Mouse (Mus musculus): ENCODE data around the gene Hps4. TPM values are rescaled to one million over a fixed set of nuclear protein-coding genes. Genes with fewer than 3 reads are reported as not detected.

Hps4 gene
- polyA plus RNA-seq, 1 experiment from 2014 or later, result 15.3 TPM

- ATAC-seq (ENCODE audit: low FRiP score, low TSS enrichment), result no peak
- Histone ChIP-seq H3K9ac (ENCODE audit: low read length) (no peak overlapping the region), H3K4me1 (replicated peaks; ENCODE audit: control insufficient read depth, insufficient read depth) (no peaks in the 10 kb centered on the region), H3K9me3 (ENCODE audit: control insufficient read depth, low read length) (no peaks in the 10 kb centered on the region), H3K4me2 (replicated peaks; ENCODE audit: low read depth) (no peak overlapping the region), H3K4me3 (ENCODE audit: low read depth, low read length) (no peak overlapping the region), H3K27ac (replicated peaks) (no peak overlapping the region), H3K27me3 (ENCODE audit: control insufficient read depth, insufficient read depth, low read length) (no peaks in the 10 kb centered on the region), H3K36me3 (ENCODE audit: control insufficient read depth, insufficient read depth, low read length) (peaks cover 49% of the 10 kb centered on the region)
- 18% methylated on average over 2 of the region's 2 CpGs for WGBS
- no peak for TF ChIP-seq EP300 (optimal IDR thresholded peaks at IDR 0.05)
- TF ChIP-seq CTCF (IDR thresholded peaks at IDR 0.05; ENCODE audit: low read depth), result peak; percentile 81
- DNase-seq (ENCODE audit: low spot score), result peak; percentile 68
These were observed 7.4 kb upstream of the Hps4 start for GRCm38 (mm10) chr5:112335473-112335872.

DNA sequence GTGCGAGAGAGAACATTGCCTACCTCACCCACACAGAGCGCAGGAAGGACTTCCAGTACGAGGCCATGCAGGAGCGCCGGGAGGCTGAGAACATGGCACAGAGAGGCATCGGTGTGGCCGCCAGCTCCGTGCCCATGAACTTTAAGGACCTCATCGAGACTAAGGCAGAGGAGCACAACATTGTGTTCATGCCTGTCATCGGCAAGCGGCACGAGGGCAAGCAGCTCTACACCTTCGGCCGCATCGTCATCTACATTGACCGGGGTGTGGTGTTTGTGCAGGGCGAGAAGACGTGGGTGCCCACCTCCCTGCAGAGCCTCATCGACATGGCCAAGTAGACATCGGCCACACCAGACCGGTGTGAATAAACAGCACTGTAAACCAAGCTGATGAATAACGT lies 5.9 kb upstream of the Hps4 start:
- TF ChIP-seq CTCF (IDR thresholded peaks at IDR 0.05; ENCODE audit: low read depth) (no peak), EP300 (optimal IDR thresholded peaks at IDR 0.05) (no peak)
- ATAC-seq (ENCODE audit: low FRiP score, low TSS enrichment) (no peak), DNase-seq (ENCODE audit: low spot score) (no peak)
- Histone ChIP-seq H3K27me3 (ENCODE audit: control insufficient read depth, insufficient read depth, low read length) (no peaks in the 10 kb centered on the region), H3K36me3 (ENCODE audit: control insufficient read depth, insufficient read depth, low read length) (peaks cover 38% of the 10 kb centered on the region), H3K9ac (ENCODE audit: low read length) (no peak overlapping the region), H3K4me3 (ENCODE audit: low read depth, low read length) (no peak overlapping the region), H3K4me2 (replicated peaks; ENCODE audit: low read depth) (no peak overlapping the region), H3K27ac (replicated peaks) (no peak overlapping the region), H3K9me3 (ENCODE audit: control insufficient read depth, low read length) (no peaks in the 10 kb centered on the region), H3K4me1 (replicated peaks; ENCODE audit: control insufficient read depth, insufficient read depth) (no peaks in the 10 kb centered on the region)
- WGBS, result 91% methylated on average over 22 of the region's 22 CpGs

DNA sequence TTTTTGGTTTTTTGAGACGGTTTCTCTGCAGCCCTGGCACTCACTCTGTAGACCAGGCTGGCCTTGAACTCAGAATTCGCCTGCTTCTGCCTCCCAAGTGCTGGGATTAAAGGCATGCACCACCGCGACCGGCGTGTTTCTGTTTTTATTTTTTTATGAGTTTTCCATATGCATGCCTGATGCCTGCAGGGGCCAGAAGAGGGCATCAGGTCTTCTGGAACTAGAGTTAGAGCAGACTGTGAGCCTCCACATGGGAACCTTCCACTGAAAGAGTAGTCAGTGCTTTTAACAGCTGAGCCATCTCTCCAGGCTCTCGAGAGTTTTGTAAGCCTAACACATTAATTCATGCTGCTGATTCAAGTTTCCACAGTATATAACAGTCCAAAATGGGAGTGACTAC lies 3.7 kb upstream of the Hps4 start:
- no peak overlapping the region for H3K4me2 ChIP-seq (replicated peaks; ENCODE audit: low read depth)
- no peaks in the 10 kb centered on the region for H3K27me3 ChIP-seq (ENCODE audit: control insufficient read depth, insufficient read depth, low read length)
- DNase-seq (ENCODE audit: low spot score) (no peak), ATAC-seq (ENCODE audit: low FRiP score, low TSS enrichment) (no peak)
- H3K9ac ChIP-seq (ENCODE audit: low read length), result no peak overlapping the region
- H3K36me3 ChIP-seq (ENCODE audit: control insufficient read depth, insufficient read depth, low read length), result peaks cover 21% of the 10 kb centered on the region
- no peak overlapping the region for H3K4me3 ChIP-seq (ENCODE audit: low read depth, low read length)
- 61% methylated on average over 7 of the region's 7 CpGs for WGBS
- H3K9me3 ChIP-seq (ENCODE audit: control insufficient read depth, low read length), result no peaks in the 10 kb centered on the region
- no peak overlapping the region for H3K27ac ChIP-seq (replicated peaks)
- TF ChIP-seq EP300 (optimal IDR thresholded peaks at IDR 0.05), result no peak
- TF ChIP-seq CTCF (IDR thresholded peaks at IDR 0.05; ENCODE audit: low read depth), result peak; percentile 32
- H3K4me1 ChIP-seq (replicated peaks; ENCODE audit: control insufficient read depth, insufficient read depth), result no peaks in the 10 kb centered on the region; the same call in 1 of the 2 replicates

DNA sequence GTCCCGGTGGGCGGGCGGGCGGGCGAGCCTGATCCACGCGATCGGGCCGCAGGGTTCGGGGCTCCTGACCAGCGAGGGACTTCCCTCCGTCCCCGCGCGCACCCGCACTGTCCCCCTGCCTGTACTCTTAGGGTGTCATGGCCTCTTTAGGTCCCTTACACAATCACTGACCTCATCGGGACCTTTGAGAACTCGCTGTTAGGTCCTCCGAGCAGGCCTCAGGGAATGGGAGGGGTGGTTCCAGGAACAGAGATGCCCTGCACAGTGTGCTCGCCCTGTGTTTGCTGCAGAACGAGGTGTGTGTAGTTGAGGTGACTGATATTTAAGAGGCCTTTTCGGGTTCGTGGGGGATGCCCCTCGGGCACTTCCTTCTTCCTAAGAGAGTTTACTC lies 317 bp downstream of the Hps4 start:
- WGBS, result 0% methylated on average over 24 of the region's 24 CpGs
- Histone ChIP-seq H3K9me3 (ENCODE audit: control insufficient read depth, low read length) (no peaks in the 10 kb centered on the region), H3K9ac (ENCODE audit: low read length) (peak overlapping the region; percentile 87), H3K36me3 (ENCODE audit: control insufficient read depth, insufficient read depth, low read length) (peaks cover 13% of the 10 kb centered on the region; the same call in 1 of the 2 replicates), H3K27ac (replicated peaks) (peak overlapping the region; percentile 87), H3K27me3 (ENCODE audit: control insufficient read depth, insufficient read depth, low read length) (no peaks in the 10 kb centered on the region), H3K4me1 (replicated peaks; ENCODE audit: control insufficient read depth, insufficient read depth) (no peaks in the 10 kb centered on the region; the same call in 1 of the 2 replicates), H3K4me2 (replicated peaks; ENCODE audit: low read depth) (peak overlapping the region; percentile 71), H3K4me3 (ENCODE audit: low read depth, low read length) (peak overlapping the region; percentile 95)
- ATAC-seq (ENCODE audit: low FRiP score, low TSS enrichment) (peak; percentile 78), DNase-seq (ENCODE audit: low spot score) (peak; percentile 69)
- no peak for TF ChIP-seq EP300 (optimal IDR thresholded peaks at IDR 0.05)

DNA sequence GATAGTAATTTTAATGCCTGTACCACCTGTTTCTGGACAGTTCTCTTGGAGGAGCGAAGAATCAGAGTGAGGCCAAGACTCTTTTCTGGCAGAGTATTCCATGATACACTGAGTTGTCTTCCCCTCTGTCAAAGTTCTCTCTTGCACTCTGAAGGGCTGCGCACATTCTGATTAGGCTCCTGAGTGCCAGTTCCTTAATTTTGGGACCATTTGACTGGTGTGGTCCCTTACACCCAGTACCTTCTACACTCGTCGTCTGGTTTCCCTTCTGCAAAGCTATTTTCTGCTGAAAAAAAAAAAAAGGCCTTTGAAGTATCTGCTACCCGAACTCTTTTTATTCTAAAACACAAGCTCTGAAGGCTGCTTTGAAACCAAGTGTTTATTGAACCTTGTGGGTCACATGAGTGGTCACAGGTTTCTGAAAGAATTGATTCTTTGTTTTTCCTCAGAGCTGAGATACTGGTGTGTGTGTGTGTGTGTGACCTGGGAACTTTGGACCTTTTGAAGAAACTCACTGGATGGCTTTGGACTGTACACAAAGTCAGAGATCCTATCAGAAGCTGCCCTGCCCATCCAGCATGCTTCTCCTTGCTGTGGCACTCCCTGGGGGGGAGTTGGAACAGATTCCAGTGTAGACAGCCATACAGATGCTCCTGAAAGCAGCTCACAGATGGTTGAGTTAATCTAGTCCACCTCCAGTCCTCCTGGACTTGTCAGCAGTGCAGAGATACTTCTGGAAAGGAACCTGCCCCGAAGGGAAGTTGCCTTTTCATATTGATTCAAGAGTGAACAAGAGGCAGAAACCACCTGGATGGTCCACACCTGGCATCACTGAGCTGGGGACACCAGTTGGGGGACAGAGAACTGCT lies 1.4 kb downstream of the Hps4 start:
- DNase-seq (ENCODE audit: low spot score) (peak; percentile 68), ATAC-seq (ENCODE audit: low FRiP score, low TSS enrichment) (peak; percentile 79)
- no peak overlapping the region for H3K9ac ChIP-seq (ENCODE audit: low read length)
- no peaks in the 10 kb centered on the region for H3K9me3 ChIP-seq (ENCODE audit: control insufficient read depth, low read length)
- peaks cover 9% of the 10 kb centered on the region; the same call in 1 of the 2 replicates for H3K36me3 ChIP-seq (ENCODE audit: control insufficient read depth, insufficient read depth, low read length)
- H3K4me2 ChIP-seq (replicated peaks; ENCODE audit: low read depth), result no peak overlapping the region
- H3K4me3 ChIP-seq (ENCODE audit: low read depth, low read length), result no peak overlapping the region
- no peaks in the 10 kb centered on the region for H3K27me3 ChIP-seq (ENCODE audit: control insufficient read depth, insufficient read depth, low read length)
- TF ChIP-seq EP300 (optimal IDR thresholded peaks at IDR 0.05) (no peak), CTCF (IDR thresholded peaks at IDR 0.05; ENCODE audit: low read depth) (no peak)
- no peaks in the 10 kb centered on the region; the same call in 1 of the 2 replicates for H3K4me1 ChIP-seq (replicated peaks; ENCODE audit: control insufficient read depth, insufficient read depth)
- WGBS, result 68% methylated on average over 6 of the region's 6 CpGs
- H3K27ac ChIP-seq (replicated peaks), result 0 out of 2 replicates have a peak overlapping the region, but pooled peaks have one; percentile 53

All from stomach, postnatal 0 days (tissue).